Mouse (Mus musculus) heart, postnatal 0 days (tissue): ENCODE data around the gene March5. TPM values are rescaled to one million over a fixed set of nuclear protein-coding genes. Genes with fewer than 3 reads are reported as not detected.

ENCODE experiments used
- ATAC-seq: fragments of 200-750 bp; cut with Nextera tagmentation; 2 replicates; pipeline ENCODE4 v1.8.0; 2017; ENCODE audit warnings: low read depth, moderate number of reproducible peaks, moderate library complexity; ENCODE audit not compliant: insufficient read depth
- DNase-seq: peaks from one replicate; pipeline ENCODE4 v3.0.0-alpha.2; 2016; ENCODE audit warnings: low spot score
- H3K27ac ChIP-seq: fragments of 300-500 bp; sonication (generic); 2 replicates; pipeline ENCODE4 v1.5.1; 2014; ENCODE audit warnings: low read depth, mild to moderate bottlenecking
- H3K27me3 ChIP-seq: fragments of 300-500 bp; sonication (generic); 2 replicates; pipeline ENCODE4 v1.6.1; 2014; ENCODE audit warnings: low read length, mixed read lengths; ENCODE audit not compliant: control insufficient read depth, insufficient read depth
- H3K36me3 ChIP-seq: fragments of 300-500 bp; sonication (generic); replicated peaks from 2 replicates; pipeline ENCODE4 v1.6.1; 2014; ENCODE audit warnings: low read length, mixed read lengths; ENCODE audit not compliant: control insufficient read depth, insufficient read depth
- H3K4me1 ChIP-seq: fragments of 300-500 bp; sonication (generic); 2 replicates; pipeline ENCODE4 v1.6.1; 2014; ENCODE audit warnings: antibody characterized with exemption; ENCODE audit not compliant: control insufficient read depth, insufficient read depth
- H3K4me2 ChIP-seq: fragments of 300-500 bp; sonication (generic); 2 replicates; pipeline ENCODE4 v1.6.1; 2014; ENCODE audit warnings: low read depth, mild to moderate bottlenecking, low read length, moderate library complexity
- H3K4me3 ChIP-seq: fragments of 300-500 bp; sonication (generic); 2 replicates; pipeline ENCODE4 v1.5.1; 2014; ENCODE audit warnings: low read depth, low read length
- H3K9ac ChIP-seq: fragments of 300-500 bp; sonication (generic); replicated peaks from 2 replicates; pipeline ENCODE4 v1.6.1; 2014; ENCODE audit warnings: low read depth, low read length, mixed read lengths
- H3K9me3 ChIP-seq: fragments of 300-500 bp; sonication (generic); replicated peaks from 2 replicates; pipeline ENCODE4 v1.6.1; 2016; ENCODE audit warnings: low read length; ENCODE audit not compliant: control insufficient read depth
- CTCF ChIP-seq: IDR thresholded peaks from 2 replicates; pipeline ENCODE4 v1.5.1; 2016; ENCODE audit warnings: antibody characterized with exemption, control low read depth, low read depth
- EP300 ChIP-seq: IDR thresholded peaks from 2 replicates; pipeline ENCODE4 v1.6.1; 2016; ENCODE audit warnings: antibody characterized with exemption, low read depth
- WGBS: fragments of 180-500 bp; shearing (Covaris S2); extraction: QIAGEN DNeasy Blood & Tissue Kit; methylation state at CpG from one replicate; pipeline ENCODE4 v1.1.7; 2014; 5-methylcytosine and 5-hydroxymethylcytosine counted together
- polyA plus RNA-seq: library from polyadenylated mRNA; unstranded; fragments of >200 nt; fragmentation: Nextera tagmentation; extraction: Ambion mirVana; gene quantifications from 2 replicates; pipeline ENCODE4 v1.2.1, GENCODE M21; 2015
- total RNA-seq: library from RNA; depleted of rRNA; stranded (reverse); fragments of >200 nt; gene quantifications from 2 replicates; pipeline ENCODE4 v1.2.3, GENCODE M21; 2014; ENCODE audit warnings: low replicate concordance

The March5 gene
- total and polyA plus RNA-seq, 2 experiments from 2014 or later: 80.9 to 82.5 TPM

- Histone ChIP-seq H3K27me3 (no peaks in the 10 kb centered on the region), H3K4me2 (peak overlapping the region; percentile 54), H3K36me3 (no peaks in the 10 kb centered on the region), H3K9me3 (no peaks in the 10 kb centered on the region), H3K27ac (peak overlapping the region; percentile 75), H3K9ac (peak overlapping the region; percentile 39), H3K4me1 (no peaks in the 10 kb centered on the region; the same call in 1 of the 2 replicates), H3K4me3 (peak overlapping the region; percentile 52)
- ATAC-seq: peak; percentile 68; the same call in 1 of the 2 replicates
- 13% methylated on average over 17 of the region's 17 CpGs for WGBS
- TF ChIP-seq CTCF: no peak
- DNase-seq: peak; percentile 93
These were observed 29.3 kb upstream of the March5 start for GRCm38 (mm10) chr19:37177819-37178708.

DNA sequence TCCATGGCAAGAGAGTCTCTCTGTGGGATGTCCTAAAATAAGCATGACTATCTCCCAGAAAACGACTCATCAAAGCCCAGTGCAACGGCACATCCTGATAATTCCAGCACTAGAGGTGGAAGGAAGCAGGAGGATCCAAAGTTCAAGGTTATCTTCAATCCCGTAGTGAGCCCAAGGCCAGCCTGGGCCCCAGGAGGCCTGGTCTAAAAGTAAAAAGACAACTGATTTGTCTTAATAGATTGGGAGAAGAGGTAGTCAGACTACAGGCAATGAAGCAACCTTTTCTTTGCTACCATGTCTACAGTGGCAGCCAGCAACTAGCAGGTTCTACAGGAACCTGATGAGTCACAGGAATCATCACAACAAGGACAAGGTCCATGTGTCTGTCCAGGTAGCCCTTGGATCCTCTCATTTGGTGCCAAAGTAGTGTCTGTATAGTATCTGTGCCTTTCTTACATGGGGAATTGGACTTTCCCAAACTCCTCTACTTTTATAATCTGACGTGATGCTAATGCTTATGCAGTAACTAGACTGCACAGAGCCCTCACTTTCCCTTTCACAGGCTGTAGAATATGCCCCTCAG is 18.9 kb upstream of the March5 start:
- TF ChIP-seq CTCF (no peak), EP300 (no peak)
- H3K9ac ChIP-seq: no peak overlapping the region
- no peaks in the 10 kb centered on the region for H3K27me3 ChIP-seq
- WGBS: 30% methylated on average over 4 of the region's 4 CpGs
- no peaks in the 10 kb centered on the region for H3K9me3 ChIP-seq
- H3K4me3 ChIP-seq: no peak overlapping the region
- no peak overlapping the region for H3K27ac ChIP-seq
- DNase-seq: no peak
- no peak overlapping the region for H3K4me2 ChIP-seq
- ATAC-seq: no peak
- H3K4me1 ChIP-seq: no peaks in the 10 kb centered on the region
- H3K36me3 ChIP-seq: no peaks in the 10 kb centered on the region

- no peak overlapping the region for H3K4me3 ChIP-seq
- no peaks in the 10 kb centered on the region for H3K4me1 ChIP-seq
- no peaks in the 10 kb centered on the region for H3K27me3 ChIP-seq
- no peak overlapping the region for H3K9ac ChIP-seq
- DNase-seq (peak; percentile 25), ATAC-seq (no peak)
- no peak for TF ChIP-seq CTCF
- no peak for TF ChIP-seq EP300
- no peak overlapping the region for H3K4me2 ChIP-seq
- WGBS: 33% methylated on average over 5 of the region's 5 CpGs
- no peaks in the 10 kb centered on the region for H3K36me3 ChIP-seq
- H3K9me3 ChIP-seq: no peaks in the 10 kb centered on the region
- peak overlapping the region; percentile 58 for H3K27ac ChIP-seq
These were observed 14.8 kb upstream of the March5 start for GRCm38 (mm10) chr19:37192475-37193058.

DNA sequence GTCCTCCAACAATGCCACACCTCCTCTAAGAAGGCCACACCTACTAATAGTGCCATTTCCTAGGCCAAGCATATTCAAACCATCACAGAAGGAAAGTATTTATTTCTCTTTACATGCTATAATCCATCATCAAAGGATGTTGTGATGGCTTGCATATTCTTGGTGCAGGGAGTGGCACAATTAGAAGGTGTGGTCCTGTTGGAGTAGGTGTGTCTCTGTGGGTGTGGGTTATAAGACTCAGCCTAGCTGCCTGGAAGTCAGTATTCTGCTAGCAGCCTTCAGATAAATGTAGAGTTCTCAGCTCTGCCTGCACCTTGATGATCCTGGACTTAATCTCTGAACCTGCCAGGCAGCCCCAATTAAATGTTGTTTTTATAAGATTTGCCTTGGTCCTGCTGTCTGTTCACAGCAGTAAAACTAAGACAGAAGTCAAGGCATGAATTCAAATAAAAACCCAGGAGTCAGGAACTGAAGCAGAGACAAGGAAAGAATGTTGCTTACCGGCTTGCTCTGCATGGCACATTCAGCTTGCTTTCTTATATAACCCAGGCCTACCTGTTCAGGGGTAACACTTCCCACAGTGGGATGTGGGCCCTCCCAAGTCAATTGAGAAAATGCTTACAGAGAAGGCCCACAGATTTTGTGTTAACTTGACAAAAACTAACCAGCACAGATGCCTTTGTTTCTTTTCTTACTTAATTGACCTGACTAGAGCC is 9.0 kb upstream of the March5 start:
- no peaks in the 10 kb centered on the region for H3K36me3 ChIP-seq
- H3K9me3 ChIP-seq: no peaks in the 10 kb centered on the region
- no peak for DNase-seq
- H3K9ac ChIP-seq: no peak overlapping the region
- TF ChIP-seq CTCF: no peak
- no peak for TF ChIP-seq EP300
- 0 out of 2 replicates have a peak, but pooled peaks cover 10% of the 10 kb centered on the region for H3K4me1 ChIP-seq
- H3K27ac ChIP-seq: no peak overlapping the region
- WGBS: 76% methylated on average over 1 of the region's 1 CpGs
- ATAC-seq: no peak
- no peak overlapping the region for H3K4me3 ChIP-seq
- H3K4me2 ChIP-seq: no peak overlapping the region
- H3K27me3 ChIP-seq: no peaks in the 10 kb centered on the region

- H3K27ac ChIP-seq: peak overlapping the region; percentile 56; the same call in 1 of the 2 replicates
- H3K9me3 ChIP-seq: no peaks in the 10 kb centered on the region
- TF ChIP-seq CTCF (no peak), EP300 (no peak)
- WGBS: 44% methylated on average over 2 of the region's 2 CpGs
- no peaks in the 10 kb centered on the region for H3K27me3 ChIP-seq
- DNase-seq (peak; percentile 30), ATAC-seq (peak; percentile 66; the same call in 1 of the 2 replicates)
- 0 out of 2 replicates have a peak, but pooled peaks cover 10% of the 10 kb centered on the region for H3K4me1 ChIP-seq
- H3K4me2 ChIP-seq: no peak overlapping the region
- no peak overlapping the region for H3K9ac ChIP-seq
- no peaks in the 10 kb centered on the region for H3K36me3 ChIP-seq
- no peak overlapping the region for H3K4me3 ChIP-seq
These were observed 7.5 kb upstream of the March5 start for GRCm38 (mm10) chr19:37199889-37200288.
